22 mouse cellular contexts compared by ENCODE assay signal in the genomic region with DNA sequence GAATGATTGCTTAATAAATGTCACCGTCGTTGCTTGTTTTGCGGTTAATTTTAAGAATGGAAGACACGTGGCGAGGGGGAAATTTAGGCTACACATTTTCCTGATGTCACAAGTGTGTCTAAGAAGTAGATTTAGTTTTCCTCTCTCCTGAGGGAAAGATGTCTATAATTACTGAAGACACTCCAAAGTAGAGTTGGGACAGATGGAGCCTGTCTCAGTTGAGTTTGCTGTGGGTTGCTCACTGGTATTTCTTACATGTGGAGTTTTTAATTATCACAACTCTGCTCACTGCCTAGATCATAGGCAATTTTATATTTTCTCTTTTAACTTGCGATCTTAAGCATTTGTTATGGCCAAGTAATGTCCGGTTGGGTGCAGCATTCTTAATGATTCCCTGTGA.
DNase-seq lines count a peak whose midpoint lies in the region; ATAC-seq lines count a peak whose summit lies in the region.
"Had no signal": no experiment of that assay in that cellular context is flagged by ENCODE, and none has a peak within 500 bp of the region (broad histone marks: within the 10 kb centered on the region; RNA-seq: fewer than 3 reads in every experiment).

No protein-coding gene starts in this region.

- no peaks in the 10 kb centered on the region; the same call in 1 of the 2 replicates for H3K9me3 ChIP-seq in midbrain, embryonic 11.5 days (ENCODE audit: control insufficient read depth, low read length)

- H3K4me3 ChIP-seq in midbrain, embryonic 11.5 days (ENCODE audit: low read depth, low read length), result no peak overlapping the region

- H3K9ac ChIP-seq in midbrain, embryonic 11.5 days (ENCODE audit: low read length), result no peak overlapping the region

- no peaks in the 10 kb centered on the region for H3K36me3 ChIP-seq in midbrain, embryonic 11.5 days (ENCODE audit: control insufficient read depth, insufficient read depth, low read length)
- H3K36me3 ChIP-seq: G1E had no signal

- WGBS in midbrain, embryonic 11.5 days, result 94% methylated on average over 7 of the region's 7 CpGs

- peak; percentile 88; the same call in 1 of the 2 replicates for ATAC-seq in frontal cortex, adult (ENCODE audit: low TSS enrichment)
- ATAC-seq in midbrain, embryonic 11.5 days (ENCODE audit: low FRiP score), result no peak
- ATAC-seq: activated CD4-positive, CD25-positive, alpha-beta regulatory T cell, adult 4 months; CD4-positive, CD25-positive, alpha-beta regulatory T cell, adult 4 months; Patski had no signal

- no peaks in the 10 kb centered on the region for H3K27me3 ChIP-seq in midbrain, embryonic 11.5 days (ENCODE audit: control insufficient read depth, insufficient read depth, low read length)
- H3K27me3 ChIP-seq: Patski had no signal

- no peaks in the 10 kb centered on the region for H3K4me1 ChIP-seq in midbrain, embryonic 11.5 days (ENCODE audit: control insufficient read depth, insufficient read depth, low read length)

- H3K4me2 ChIP-seq in midbrain, embryonic 11.5 days, result no peak overlapping the region

- DNase-seq in frontal cortex, postnatal 14 days (ENCODE audit: low spot score in 2 of 2), result no peak
- DNase-seq in layer of hippocampus, adult 9-11 months, result peak; percentile 6
- DNase-seq in layer of hippocampus, postnatal 36 days, result no peak
- DNase-seq in brain, adult 2 months (ENCODE audit: low read depth, low spot score), result peak; percentile 57
- peak; percentile 62 for DNase-seq in telencephalon, adult 2 months (ENCODE audit: low read depth, low spot score)
- no peak for DNase-seq in midbrain, embryonic 11.5 days (ENCODE audit: low spot score, missing footprints)
- DNase-seq in spleen, adult 18-20 months, result no peak
- DNase-seq: adrenal gland, adult 2 months; adrenal gland, adult 8-10 months; adrenal gland, postnatal 10 days; adrenal gland, postnatal 14 days; adrenal gland, postnatal 25 days; adrenal gland, postnatal 36 days; B cell, adult 2 months; cerebellum, adult 11 months; cerebellum, adult 11-12 months; cerebellum, adult 18-20 months had no signal

- H3K27ac ChIP-seq in midbrain, embryonic 11.5 days (ENCODE audit: low read depth, low read length), result no peak overlapping the region

Comparison
In these comparisons a context has a peak if more than half of its experiments do, and no peak if none do; other contexts are left out.
1. DNase-seq: peak in layer of hippocampus, adult 9-11 months (single experiment), brain, adult 2 months (single experiment) and telencephalon, adult 2 months (single experiment); none in frontal cortex, postnatal 14 days (0 of 2), layer of hippocampus, postnatal 36 days (0 of 2), midbrain, embryonic 11.5 days (single experiment) and spleen, adult 18-20 months (0 of 2).